Comparison of ENCODE assay signal across 8 mouse cellular contexts in genomic region chr19:4698205-4698677, GRCm38 (mm10). TPM values are rescaled to one million over a fixed set of nuclear protein-coding genes. Genes with fewer than 3 reads are reported as not detected.
DNase-seq lines count a peak whose midpoint lies in the region; ATAC-seq and TF ChIP-seq lines count a peak whose summit lies in the region.

Gene Gm960, minus strand, starts transcription at chr19:4698668.

- peaks cover 71% of the 10 kb centered on the region for H3K27me3 ChIP-seq in forebrain, embryonic 10.5 days (ENCODE audit: poor library complexity, severe bottlenecking)
- peaks cover 71% of the 10 kb centered on the region for H3K27me3 ChIP-seq in heart, embryonic 15.5 days
- peaks cover 34% of the 10 kb centered on the region for H3K27me3 ChIP-seq in liver, embryonic 16.5 days (ENCODE audit: control insufficient read depth, insufficient read depth, low read depth, low read length)

- H3K4me2 ChIP-seq in heart, embryonic 15.5 days: peak within 1 kb of the TSS; percentile 90
- peak within 1 kb of the TSS; percentile 56 for H3K4me2 ChIP-seq in liver, embryonic 16.5 days (ENCODE audit: low read depth, low read length)

- H3K9ac ChIP-seq in heart, embryonic 15.5 days: peak within 1 kb of the TSS; percentile 43
- no peak within 1 kb of the TSS for H3K9ac ChIP-seq in liver, embryonic 16.5 days (ENCODE audit: low read depth, low read length)

- H3K36me3 ChIP-seq in forebrain, embryonic 10.5 days (replicated peaks): no peaks in the 10 kb centered on the region
- no peaks in the 10 kb centered on the region for H3K36me3 ChIP-seq in heart, embryonic 15.5 days
- H3K36me3 ChIP-seq in liver, embryonic 16.5 days (ENCODE audit: control insufficient read depth, insufficient read depth): no peaks in the 10 kb centered on the region

- peak; percentile 66 for DNase-seq in A20 (ENCODE audit: low read depth, low spot score)
- peak; percentile 93 for DNase-seq in brain, adult 2 months (ENCODE audit: low read depth, low spot score)
- DNase-seq in forebrain, embryonic 10.5 days (ENCODE audit: extremely low spot score, low spot score): peak; percentile 76
- peak; percentile 81 for DNase-seq in kidney, postnatal 14 days
- DNase-seq in urinary bladder, postnatal 14 days (ENCODE audit: low spot score): peak; percentile 77

- peak within 1 kb of the TSS; percentile 83 for H3K27ac ChIP-seq in forebrain, embryonic 10.5 days
- H3K27ac ChIP-seq in heart, embryonic 15.5 days: no peak within 1 kb of the TSS
- H3K27ac ChIP-seq in liver, embryonic 16.5 days (ENCODE audit: low read length): no peak within 1 kb of the TSS
- H3K27ac ChIP-seq in olfactory bulb, adult 2 months (ENCODE audit: insufficient read depth, low read depth, low read length): peak within 1 kb of the TSS; percentile 62

- H3K4me1 ChIP-seq in forebrain, embryonic 10.5 days: peaks cover 27% of the 10 kb centered on the region
- peaks cover 7% of the 10 kb centered on the region; the same call in 1 of the 2 replicates for H3K4me1 ChIP-seq in heart, embryonic 15.5 days (replicated peaks)
- H3K4me1 ChIP-seq in liver, embryonic 16.5 days (ENCODE audit: control insufficient read depth, low read depth, low read length): peaks cover 2% of the 10 kb centered on the region; the same call in 1 of the 2 replicates
- H3K4me1 ChIP-seq in olfactory bulb, adult 2 months (ENCODE audit: control insufficient read depth, insufficient read depth, low read length): peaks cover 21% of the 10 kb centered on the region

- TF ChIP-seq CTCF in olfactory bulb, adult 2 months (IDR thresholded peaks at IDR 0.05; ENCODE audit: insufficient read depth, low read depth, low read length): no peak

- ATAC-seq in heart, embryonic 15.5 days (replicated peaks; ENCODE audit: insufficient number of reproducible peaks, insufficient read depth, low FRiP score, low read depth): 0 out of 2 replicates have a peak, but pooled peaks have one; percentile 43
- 0 out of 2 replicates have a peak, but pooled peaks have one; percentile 21 for ATAC-seq in liver, embryonic 16.5 days (ENCODE audit: low read depth)

- under 1% methylated on average over 40 of the region's 40 CpGs for WGBS in forebrain, embryonic 10.5 days
- under 1% methylated on average over 40 of the region's 40 CpGs for WGBS in heart, embryonic 15.5 days
- WGBS in liver, embryonic 16.5 days (ENCODE audit: insufficient replicate concordance): under 1% methylated on average over 40 of the region's 40 CpGs
- under 1% methylated on average over 40 of the region's 40 CpGs for WGBS in olfactory bulb, adult 2 months

- peak; percentile 88 for TF ChIP-seq POLR2A in olfactory bulb, adult 2 months (IDR thresholded peaks at IDR 0.05; ENCODE audit: insufficient read depth, low read depth, low read length)

- peaks cover 5% of the 10 kb centered on the region for H3K9me3 ChIP-seq in forebrain, embryonic 10.5 days
- no peaks in the 10 kb centered on the region for H3K9me3 ChIP-seq in heart, embryonic 15.5 days (replicated peaks)
- H3K9me3 ChIP-seq in liver, embryonic 16.5 days (replicated peaks; ENCODE audit: control insufficient read depth, low read length): no peaks in the 10 kb centered on the region

- H3K4me3 ChIP-seq in forebrain, embryonic 10.5 days: peak within 1 kb of the TSS; percentile 68
- peak within 1 kb of the TSS; percentile 55 for H3K4me3 ChIP-seq in heart, embryonic 15.5 days
- peak within 1 kb of the TSS; percentile 44 for H3K4me3 ChIP-seq in liver, embryonic 16.5 days (ENCODE audit: low read depth, low read length)
- H3K4me3 ChIP-seq in olfactory bulb, adult 2 months (ENCODE audit: insufficient read depth, low read depth, low read length): peak within 1 kb of the TSS; percentile 54

RNA-seq across cellular contexts. Expression of gene Gm960, which starts in this region (rescaled TPM):
- polyA plus RNA-seq in forebrain, embryonic 10.5 days (2016; fragmentation: Nextera tagmentation; extraction: Ambion mirVana): 2.2 and 3.0 TPM in 2 replicates
- polyA plus RNA-seq in heart, embryonic 15.5 days (2015; fragmentation: Nextera tagmentation; extraction: Ambion mirVana): 0.48 and 0.52 TPM in 2 replicates
- 0.40 and 0.57 TPM in 2 replicates for polyA plus RNA-seq in liver, embryonic 16.5 days (2015; fragmentation: Nextera tagmentation; extraction: Ambion mirVana)
- polyA plus RNA-seq in olfactory bulb, adult 2 months (2012; ENCODE audit: insufficient read depth, insufficient read length, low replicate concordance, missing spikeins): not detected in 2 replicates

Comparison
In these comparisons a context has a peak if more than half of its experiments do, and no peak if none do; other contexts are left out.
1. Peak in ATAC-seq, H3K4me3 ChIP-seq, H3K9ac ChIP-seq and H3K4me2 ChIP-seq in heart, embryonic 15.5 days; RNA of the gene not detected or under 1 TPM.
2. Peak in ATAC-seq, H3K4me3 ChIP-seq and H3K4me2 ChIP-seq in liver, embryonic 16.5 days; RNA of the gene not detected or under 1 TPM.
3. H3K27ac ChIP-seq: peak in forebrain, embryonic 10.5 days (single experiment) and olfactory bulb, adult 2 months (single experiment); none in heart, embryonic 15.5 days (single experiment) and liver, embryonic 16.5 days (single experiment).
4. Peak in every context shown above with its lines, with median percentiles within 50 percentile points of each other: DNase-seq and H3K4me3 ChIP-seq.